Mouse (Mus musculus): ENCODE results near the gene Lysmd2.

The Lysmd2 gene

GRCm38 (mm10) chr9:75683426-75684191, 58.1 kb downstream of the Lysmd2 start, which contains the start of gene Scg3:
TSS of gene Scg3 (minus strand) at chr9:75684056.
- in situ Hi-C loops (cut with MboI; ENCODE audit: low pct_unique_long_range_greater_than_20kb in 1 of 2, low sequenced_read_pairs in 2 of 2, unreplicated experiment in 1 of 2): no loop called here

- in situ Hi-C loops (cut with MboI; ENCODE audit: low pct_unique_long_range_greater_than_20kb in 1 of 2, low sequenced_read_pairs in 2 of 2, unreplicated experiment in 1 of 2): no loop called here
Measured at GRCm38 (mm10) chr9:75684292-75684691, 58.8 kb downstream of the Lysmd2 start.

GRCm38 (mm10) chr9:75684772-75685171, 59.2 kb downstream of the Lysmd2 start:
- in situ Hi-C loops (cut with MboI; ENCODE audit: low pct_unique_long_range_greater_than_20kb in 1 of 2, low sequenced_read_pairs in 2 of 2, unreplicated experiment in 1 of 2): no loop called here

All from mouse embryonic stem cell (cell line).